Mouse (Mus musculus): ENCODE results near the gene Cacna1i.

GRCm38 (mm10) chr15:80250586-80250985 is 36.5 kb upstream of the Cacna1i start:
- TF ChIP-seq POLR2A (IDR thresholded peaks at IDR 0.05; ENCODE audit: borderline replicate concordance, control insufficient read depth, low read depth, low read length) (no peak), CTCF (IDR thresholded peaks at IDR 0.05; ENCODE audit: control insufficient read depth, insufficient read depth, low read length) (no peak)

All from bone marrow, adult 2 months (tissue).